Mouse (Mus musculus): Measurements from ENCODE around the gene Pcdh7.

- TF ChIP-seq CTCF (IDR thresholded peaks at IDR 0.05; ENCODE audit: extremely low read depth, insufficient read length, insufficient replicate concordance, low read depth, low read length), result no peak
- no peak for TF ChIP-seq POLR2A (IDR thresholded peaks at IDR 0.05; ENCODE audit: low read depth, low read length)
These were observed 39.7 kb downstream of the Pcdh7 start for GRCm38 (mm10) chr5:57757436-57757898.

Data from small intestine, adult 2 months (tissue).